Mouse (Mus musculus) kidney, postnatal 0 days (tissue): ENCODE results near the gene P3h2. TPM values are rescaled to one million over a fixed set of nuclear protein-coding genes. Genes with fewer than 3 reads are reported as not detected.

Source experiments
- ATAC-seq: fragments of 200-750 bp; cut with Nextera tagmentation; replicated peaks from 2 replicates; pipeline ENCODE4 v1.8.0; 2017; ENCODE audit warnings: low read depth, moderate number of reproducible peaks, moderate TSS enrichment, moderate library complexity; ENCODE audit not compliant: low FRiP score
- DNase-seq: peaks from one replicate; pipeline ENCODE4 v3.0.0-alpha.2; 2016; ENCODE audit warnings: low spot score
- H3K27ac ChIP-seq: fragments of 300-500 bp; sonication (generic); 2 replicates; pipeline ENCODE4 v1.5.1; 2014; ENCODE audit warnings: mild to moderate bottlenecking
- H3K27me3 ChIP-seq: fragments of 300-500 bp; sonication (generic); 2 replicates; pipeline ENCODE4 v1.6.1; 2014; ENCODE audit warnings: low read length, mixed read lengths; ENCODE audit not compliant: insufficient read depth
- H3K36me3 ChIP-seq: fragments of 300-500 bp; sonication (generic); 2 replicates; pipeline ENCODE4 v1.6.1; 2014; ENCODE audit warnings: low read length, mixed read lengths; ENCODE audit not compliant: insufficient read depth
- H3K4me1 ChIP-seq: fragments of 300-500 bp; sonication (generic); replicated peaks from 2 replicates; pipeline ENCODE4 v1.6.1; 2014; ENCODE audit warnings: antibody characterized with exemption, low read length, mixed read lengths; ENCODE audit not compliant: insufficient read depth
- H3K4me2 ChIP-seq: fragments of 300-500 bp; sonication (generic); 2 replicates; pipeline ENCODE4 v1.6.1; 2014; ENCODE audit warnings: mild to moderate bottlenecking, low read length, moderate library complexity, mixed read lengths
- H3K4me3 ChIP-seq: fragments of 300-500 bp; sonication (generic); replicated peaks from 2 replicates; pipeline ENCODE4 v1.5.1; 2014; ENCODE audit warnings: low read depth, low read length
- H3K9ac ChIP-seq: fragments of 300-500 bp; sonication (generic); 2 replicates; pipeline ENCODE4 v1.6.1; 2014; ENCODE audit warnings: low read depth, low read length
- H3K9me3 ChIP-seq: fragments of 300-500 bp; sonication (generic); replicated peaks from 2 replicates; pipeline ENCODE4 v1.6.1; 2016; ENCODE audit warnings: low read length, inconsistent platforms, mixed read lengths
- CTCF ChIP-seq: IDR thresholded peaks from 2 replicates; pipeline ENCODE4 v1.5.1; 2016; ENCODE audit warnings: antibody characterized with exemption, low read depth, mild to moderate bottlenecking, moderate library complexity
- WGBS: fragments of 180-500 bp; shearing (Covaris S2); extraction: QIAGEN DNeasy Blood & Tissue Kit; methylation state at CpG from one replicate; pipeline ENCODE4 v1.1.7; 2014; 5-methylcytosine and 5-hydroxymethylcytosine counted together
- polyA plus RNA-seq: library from polyadenylated mRNA; unstranded; fragments of >200 nt; fragmentation: Nextera tagmentation; extraction: Ambion mirVana; gene quantifications from 2 replicates; pipeline ENCODE4 v1.2.1, GENCODE M21; 2015

P3h2 gene
- polyA plus RNA-seq, 1 experiment from 2014 or later: 14.7 TPM

GRCm38 (mm10) chr16:26106041-26106617, 545 bp upstream of the P3h2 start:
- no peaks in the 10 kb centered on the region for H3K36me3 ChIP-seq
- peak overlapping the region; percentile 91 for H3K27ac ChIP-seq
- H3K4me3 ChIP-seq: peak overlapping the region; percentile 87
- H3K4me1 ChIP-seq: 0 out of 2 replicates have a peak, but pooled peaks cover 10% of the 10 kb centered on the region
- TF ChIP-seq CTCF: peak; percentile 13; the same call in 1 of the 2 replicates
- WGBS: 4% methylated on average over 5 of the region's 5 CpGs
- H3K4me2 ChIP-seq: peak overlapping the region; percentile 88
- H3K9ac ChIP-seq: peak overlapping the region; percentile 80
- no peaks in the 10 kb centered on the region for H3K9me3 ChIP-seq
- DNase-seq (peak; percentile 84), ATAC-seq (peak; percentile 68)
- H3K27me3 ChIP-seq: no peaks in the 10 kb centered on the region

DNA sequence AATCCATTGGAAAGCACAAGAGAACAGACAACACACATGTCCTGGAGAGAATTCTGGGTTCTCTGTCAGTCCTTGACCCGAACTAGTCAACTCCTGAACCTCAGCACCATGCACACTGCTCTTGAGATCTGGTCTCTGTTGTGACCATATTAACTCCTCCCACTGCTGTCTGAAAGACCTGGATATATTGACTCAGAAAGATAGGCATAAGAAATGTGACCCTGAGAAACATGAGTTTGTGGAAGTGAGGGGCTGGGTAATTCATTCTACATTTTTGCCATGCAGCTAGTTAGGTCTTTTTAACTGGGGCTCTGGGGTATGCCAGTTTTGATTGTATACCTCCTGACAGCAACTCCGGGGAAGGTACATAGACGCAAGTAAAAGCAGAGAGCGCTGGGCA, 1.3 kb downstream of the P3h2 start:
- peak overlapping the region; percentile 91; the same call in 1 of the 2 replicates for H3K27ac ChIP-seq
- 47% methylated on average over 4 of the region's 4 CpGs for WGBS
- H3K4me1 ChIP-seq: peaks cover 21% of the 10 kb centered on the region
- TF ChIP-seq CTCF: no peak
- H3K36me3 ChIP-seq: no peaks in the 10 kb centered on the region
- no peaks in the 10 kb centered on the region for H3K9me3 ChIP-seq
- peak overlapping the region; percentile 87 for H3K4me3 ChIP-seq
- ATAC-seq (no peak), DNase-seq (no peak)
- H3K9ac ChIP-seq: 0 out of 2 replicates have a peak overlapping the region, but pooled peaks have one; percentile 80
- no peaks in the 10 kb centered on the region for H3K27me3 ChIP-seq
- peak overlapping the region; percentile 88 for H3K4me2 ChIP-seq

DNA sequence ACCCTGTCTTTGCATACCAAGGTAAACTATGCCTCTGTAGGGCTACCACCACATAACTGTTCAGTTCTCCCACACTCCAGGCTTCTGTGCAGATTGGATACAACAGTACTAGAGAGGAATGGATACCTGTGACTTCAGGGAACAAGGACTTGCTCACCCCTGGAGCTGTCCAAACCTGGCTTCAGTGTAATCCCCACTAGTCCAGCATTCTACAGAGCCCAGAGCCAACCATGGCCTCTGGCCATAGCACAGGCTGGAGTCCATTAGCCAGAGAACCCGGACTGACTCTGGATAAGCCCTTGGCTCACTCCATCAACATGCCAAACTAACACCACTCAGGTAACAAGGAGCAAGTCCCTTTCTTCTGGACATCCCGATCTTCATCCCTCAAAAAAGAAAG, 2.7 kb downstream of the P3h2 start:
- H3K27me3 ChIP-seq: no peaks in the 10 kb centered on the region
- H3K9ac ChIP-seq: no peak overlapping the region
- peak overlapping the region; percentile 88 for H3K4me2 ChIP-seq
- H3K36me3 ChIP-seq: no peaks in the 10 kb centered on the region
- H3K27ac ChIP-seq: no peak overlapping the region
- H3K9me3 ChIP-seq: no peaks in the 10 kb centered on the region
- 94% methylated on average over 2 of the region's 2 CpGs for WGBS
- H3K4me1 ChIP-seq: peaks cover 21% of the 10 kb centered on the region
- no peak for TF ChIP-seq CTCF
- H3K4me3 ChIP-seq: no peak overlapping the region
- no peak for ATAC-seq
- DNase-seq: no peak

DNA sequence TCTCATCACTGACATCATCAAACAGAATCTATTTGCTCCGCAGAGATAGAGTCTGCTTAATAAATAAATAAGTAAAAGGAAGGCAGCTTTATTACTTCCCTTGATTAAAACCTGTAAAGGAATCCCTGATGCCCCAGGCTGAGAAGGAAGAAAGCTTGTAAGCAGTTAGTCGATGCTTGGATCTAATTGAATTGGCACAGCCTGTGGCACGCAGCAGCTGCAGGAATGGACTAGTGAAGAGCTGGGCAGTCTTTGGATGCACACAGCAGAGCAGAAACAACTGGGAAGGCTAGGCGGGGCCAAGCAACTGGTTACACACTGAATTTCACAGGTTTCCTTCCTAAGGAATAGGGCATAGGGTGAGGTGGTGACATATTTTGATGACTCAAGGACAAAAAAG, 5.4 kb downstream of the P3h2 start:
- ATAC-seq (no peak), DNase-seq (no peak)
- no peaks in the 10 kb centered on the region for H3K36me3 ChIP-seq
- TF ChIP-seq CTCF: no peak
- no peak overlapping the region for H3K4me2 ChIP-seq
- H3K9ac ChIP-seq: no peak overlapping the region
- H3K27me3 ChIP-seq: no peaks in the 10 kb centered on the region
- no peak overlapping the region for H3K4me3 ChIP-seq
- H3K9me3 ChIP-seq: no peaks in the 10 kb centered on the region
- H3K27ac ChIP-seq: no peak overlapping the region
- WGBS: 56% methylated on average over 4 of the region's 4 CpGs
- peaks cover 21% of the 10 kb centered on the region for H3K4me1 ChIP-seq

DNA sequence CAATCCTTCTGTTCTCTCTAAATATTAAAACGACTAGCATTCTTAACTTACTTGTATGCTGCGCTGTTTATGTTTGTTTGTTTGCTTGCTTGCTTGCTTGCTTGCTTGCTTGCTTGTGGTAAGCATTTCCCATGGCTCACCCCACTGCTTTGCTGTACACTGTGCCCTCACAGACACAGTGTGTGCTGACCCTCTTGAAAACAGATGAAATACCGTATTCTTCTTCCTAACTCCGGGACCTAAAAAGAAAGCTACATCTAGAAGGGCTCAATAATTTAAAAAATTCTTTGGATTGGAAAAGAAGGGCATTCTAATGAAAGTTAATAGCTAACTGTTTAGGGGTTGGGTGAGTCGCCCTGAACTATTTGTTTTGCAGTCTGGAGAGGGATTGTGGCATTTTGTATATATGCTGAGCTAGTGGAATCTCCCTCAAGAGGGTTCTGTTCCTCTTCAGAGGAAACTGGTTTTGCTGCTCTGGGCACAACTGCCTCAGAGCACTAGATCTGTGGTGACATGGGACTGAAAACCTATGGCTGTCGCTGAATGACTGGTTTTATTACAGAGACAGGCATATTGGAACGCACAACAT, 9.8 kb downstream of the P3h2 start:
- WGBS: 69% methylated on average over 7 of the region's 7 CpGs
- peaks cover 10% of the 10 kb centered on the region for H3K4me1 ChIP-seq
- H3K9me3 ChIP-seq: no peaks in the 10 kb centered on the region
- H3K9ac ChIP-seq: no peak overlapping the region
- DNase-seq: no peak
- no peak for ATAC-seq
- no peak overlapping the region for H3K4me2 ChIP-seq
- TF ChIP-seq CTCF: no peak
- H3K4me3 ChIP-seq: no peak overlapping the region
- H3K27me3 ChIP-seq: no peaks in the 10 kb centered on the region
- peak overlapping the region; percentile 42; the same call in 1 of the 2 replicates for H3K27ac ChIP-seq
- no peaks in the 10 kb centered on the region for H3K36me3 ChIP-seq

DNA sequence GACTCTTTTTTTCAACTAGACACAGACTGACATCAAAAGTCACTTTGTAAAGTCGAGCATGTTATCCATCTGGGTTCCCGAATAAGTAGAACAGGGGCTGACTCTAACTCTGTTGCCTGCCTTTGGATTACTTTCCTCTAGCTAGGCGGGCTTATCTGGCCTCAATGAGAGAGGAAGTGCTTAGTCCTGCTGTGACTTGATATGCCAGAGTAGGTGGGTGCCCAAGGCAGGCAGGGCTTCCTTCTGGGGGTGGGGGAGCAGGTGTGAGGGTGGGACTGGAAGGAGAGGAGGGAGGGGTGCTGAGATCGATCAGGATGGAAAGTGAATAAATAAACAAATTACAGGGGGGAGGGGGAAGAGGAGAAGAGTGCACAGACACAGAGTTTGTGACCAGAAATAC, 11.7 kb downstream of the P3h2 start:
- WGBS: 66% methylated on average over 4 of the region's 4 CpGs
- H3K36me3 ChIP-seq: no peaks in the 10 kb centered on the region

More for the DNA sequence above, 11.7 kb downstream of the P3h2 start:
- Histone ChIP-seq H3K9ac (no peak overlapping the region), H3K27ac (no peak overlapping the region), H3K4me3 (no peak overlapping the region), H3K4me2 (no peak overlapping the region), H3K27me3 (no peaks in the 10 kb centered on the region), H3K9me3 (no peaks in the 10 kb centered on the region), H3K4me1 (0 out of 2 replicates have a peak, but pooled peaks cover 3% of the 10 kb centered on the region)
- DNase-seq: no peak
- TF ChIP-seq CTCF: no peak
- no peak for ATAC-seq
